ENCODE assay signal across 16 mouse cellular contexts in the genomic region with DNA sequence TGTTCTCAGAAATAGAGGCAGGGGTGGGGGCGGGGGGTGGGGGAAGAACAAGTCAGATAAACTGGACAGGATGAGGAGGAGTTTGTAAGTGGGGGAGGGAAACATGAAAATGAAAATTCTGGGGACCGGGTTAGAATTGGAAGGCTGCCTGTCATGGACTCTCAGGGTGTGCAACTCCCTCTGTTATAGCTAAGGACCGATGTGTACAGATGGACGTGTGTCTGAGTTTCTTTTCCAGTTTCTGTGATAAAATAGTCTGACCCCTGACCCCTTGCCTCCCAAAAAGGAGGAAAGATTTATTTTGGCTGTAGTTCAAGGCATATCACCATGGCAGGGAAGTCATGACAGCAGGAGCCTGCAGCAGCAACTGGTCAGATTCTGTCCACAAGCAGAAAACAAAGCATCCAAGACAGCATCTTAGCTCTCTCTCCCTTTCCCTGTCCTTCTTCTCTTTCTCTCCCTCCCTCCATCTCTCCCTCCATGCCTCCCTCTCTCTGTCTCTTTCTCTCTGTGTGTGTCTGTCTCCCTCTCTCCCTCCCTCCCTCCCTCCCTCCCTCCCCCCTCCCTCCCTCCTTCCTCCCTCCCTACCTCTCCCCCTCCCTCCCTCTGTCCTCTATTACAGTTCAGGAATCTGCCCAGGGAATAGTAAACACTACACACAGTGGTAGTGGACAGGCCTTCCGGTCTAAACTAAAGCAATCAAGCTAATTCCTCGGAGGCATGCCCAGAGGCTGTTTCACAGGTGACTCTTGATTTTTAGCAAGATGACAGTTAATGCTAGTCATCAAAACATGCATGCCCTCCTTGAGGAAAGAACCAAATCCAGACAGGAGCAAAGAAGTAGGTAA.
DNase-seq lines count a peak whose midpoint lies in the region; ATAC-seq and TF ChIP-seq lines count a peak whose summit lies in the region.
"Had no signal": no experiment of that assay in that cellular context is flagged by ENCODE, and none has a peak within 500 bp of the region (broad histone marks: within the 10 kb centered on the region; RNA-seq: fewer than 3 reads in every experiment).

No protein-coding gene starts in this region.

- intact Hi-C loops in heart, adult 2 months (cut with DNase I): no loop called here

- H3K4me1 ChIP-seq in heart, embryonic 13.5 days: peaks cover 16% of the 10 kb centered on the region
- no peaks in the 10 kb centered on the region for H3K4me1 ChIP-seq in heart, adult 2 months (ENCODE audit: control insufficient read depth, insufficient read depth, low read length)
- H3K4me1 ChIP-seq in kidney, postnatal 0 days (replicated peaks; ENCODE audit: insufficient read depth, low read length): no peaks in the 10 kb centered on the region
- peaks cover 13% of the 10 kb centered on the region for H3K4me1 ChIP-seq in embryonic facial prominence, embryonic 10.5 days
- H3K4me1 ChIP-seq in intestine, embryonic 15.5 days (replicated peaks): no peaks in the 10 kb centered on the region
- H3K4me1 ChIP-seq: liver, embryonic 15.5 days had no signal

- ATAC-seq in heart, embryonic 13.5 days (ENCODE audit: extremely low read depth, insufficient number of reproducible peaks, low FRiP score, low TSS enrichment): no peak
- ATAC-seq in kidney, postnatal 0 days (replicated peaks; ENCODE audit: low FRiP score, low read depth): no peak
- ATAC-seq in intestine, embryonic 15.5 days: no peak
- ATAC-seq: forebrain, postnatal 0 days had no signal

- no peak for TF ChIP-seq CTCF in heart, adult 2 months (IDR thresholded peaks at IDR 0.05)
- no peak for TF ChIP-seq CTCF in kidney, postnatal 0 days (IDR thresholded peaks at IDR 0.05; ENCODE audit: low read depth)
- no peak for TF ChIP-seq CTCF in brain, embryonic 14.5 days (IDR thresholded peaks at IDR 0.05; ENCODE audit: borderline replicate concordance, extremely low read depth, insufficient read depth, insufficient read length)

- WGBS in heart, embryonic 13.5 days: 39% methylated on average over 6 of the region's 6 CpGs
- WGBS in heart, adult 2 months: 23% methylated on average over 6 of the region's 6 CpGs
- WGBS in kidney, postnatal 0 days: 18% methylated on average over 6 of the region's 6 CpGs
- 47% methylated on average over 6 of the region's 6 CpGs for WGBS in embryonic facial prominence, embryonic 10.5 days
- 37% methylated on average over 6 of the region's 6 CpGs for WGBS in intestine, embryonic 15.5 days

- H3K27ac ChIP-seq in heart, embryonic 13.5 days (replicated peaks): peak overlapping the region; percentile 45
- no peak overlapping the region for H3K27ac ChIP-seq in heart, adult 2 months
- no peak overlapping the region for H3K27ac ChIP-seq in kidney, postnatal 0 days
- H3K27ac ChIP-seq in embryonic facial prominence, embryonic 10.5 days (replicated peaks): 0 out of 2 replicates have a peak overlapping the region, but pooled peaks have one; percentile 19
- no peak overlapping the region for H3K27ac ChIP-seq in intestine, embryonic 15.5 days
- H3K27ac ChIP-seq: liver, embryonic 15.5 days; midbrain, embryonic 10.5 days had no signal

- H3K4me3 ChIP-seq in heart, embryonic 13.5 days: no peak overlapping the region
- H3K4me3 ChIP-seq in heart, adult 2 months: no peak overlapping the region
- no peak overlapping the region for H3K4me3 ChIP-seq in kidney, postnatal 0 days (replicated peaks; ENCODE audit: low read depth, low read length)
- H3K4me3 ChIP-seq in embryonic facial prominence, embryonic 10.5 days: no peak overlapping the region
- no peak overlapping the region for H3K4me3 ChIP-seq in intestine, embryonic 15.5 days (replicated peaks)
- H3K4me3 ChIP-seq: liver, embryonic 15.5 days; midbrain, embryonic 10.5 days; myocyte had no signal

- H3K4me2 ChIP-seq in heart, embryonic 13.5 days: peak overlapping the region; percentile 46
- peak overlapping the region; percentile 24; the same call in 1 of the 2 replicates for H3K4me2 ChIP-seq in kidney, postnatal 0 days (ENCODE audit: low read length)
- no peak overlapping the region for H3K4me2 ChIP-seq in intestine, embryonic 15.5 days (replicated peaks)
- H3K4me2 ChIP-seq: liver, embryonic 15.5 days had no signal

- H3K9ac ChIP-seq in heart, embryonic 13.5 days: peak overlapping the region; percentile 47; the same call in 1 of the 2 replicates
- H3K9ac ChIP-seq in heart, adult 2 months (ENCODE audit: low read depth, low read length): no peak overlapping the region
- no peak overlapping the region for H3K9ac ChIP-seq in kidney, postnatal 0 days (ENCODE audit: low read depth, low read length)
- no peak overlapping the region for H3K9ac ChIP-seq in intestine, embryonic 15.5 days
- H3K9ac ChIP-seq: forebrain, postnatal 0 days; liver, embryonic 15.5 days had no signal

- no peak for DNase-seq in heart, adult 2 months
- DNase-seq in kidney, postnatal 0 days (ENCODE audit: low spot score): peak; percentile 72
- no peak for DNase-seq in kidney, postnatal 4 days
- DNase-seq in brain, embryonic 14.5 days (ENCODE audit: low read depth): peak; percentile 20
- no peak for DNase-seq in embryonic facial prominence, embryonic 10.5 days (ENCODE audit: low spot score)
- DNase-seq in cerebellum, adult 11-12 months: no peak
- DNase-seq: adrenal gland, postnatal 36 days; cerebellum, postnatal 25 days; forebrain, postnatal 0 days; right cerebral cortex, postnatal 25 days; thymus, postnatal 25 days had no signal

- TF ChIP-seq POLR2A in heart, adult 2 months (IDR thresholded peaks at IDR 0.05; ENCODE audit: insufficient read depth, low read depth, low read length): no peak
- TF ChIP-seq POLR2A in brain, embryonic 14.5 days (IDR thresholded peaks at IDR 0.05; ENCODE audit: borderline replicate concordance, extremely low read depth, insufficient read depth, insufficient read length, poor library complexity, severe bottlenecking): no peak

- no peaks in the 10 kb centered on the region for H3K79me2 ChIP-seq in heart, adult 2 months (replicated peaks; ENCODE audit: control insufficient read depth, insufficient read depth, low read length)

- no peak for TF ChIP-seq EP300 in heart, adult 2 months (IDR thresholded peaks at IDR 0.05; ENCODE audit: insufficient read depth, low read depth, low read length)

- H3K27me3 ChIP-seq in heart, embryonic 13.5 days (replicated peaks): no peaks in the 10 kb centered on the region
- H3K27me3 ChIP-seq in heart, adult 2 months (ENCODE audit: control insufficient read depth, insufficient read depth, low read length): peaks cover 2% of the 10 kb centered on the region; the same call in 1 of the 2 replicates
- H3K27me3 ChIP-seq in kidney, postnatal 0 days (ENCODE audit: insufficient read depth, low read length): no peaks in the 10 kb centered on the region
- no peaks in the 10 kb centered on the region for H3K27me3 ChIP-seq in embryonic facial prominence, embryonic 10.5 days (replicated peaks; ENCODE audit: low read depth, poor library complexity, severe bottlenecking)
- no peaks in the 10 kb centered on the region for H3K27me3 ChIP-seq in intestine, embryonic 15.5 days (replicated peaks)
- H3K27me3 ChIP-seq: liver, embryonic 15.5 days had no signal

- no peaks in the 10 kb centered on the region for H3K36me3 ChIP-seq in heart, embryonic 13.5 days
- H3K36me3 ChIP-seq in heart, adult 2 months (ENCODE audit: control insufficient read depth, insufficient read depth, low read length): no peaks in the 10 kb centered on the region
- no peaks in the 10 kb centered on the region for H3K36me3 ChIP-seq in kidney, postnatal 0 days (ENCODE audit: insufficient read depth, low read length)
- no peaks in the 10 kb centered on the region for H3K36me3 ChIP-seq in embryonic facial prominence, embryonic 10.5 days (replicated peaks)
- no peaks in the 10 kb centered on the region for H3K36me3 ChIP-seq in intestine, embryonic 15.5 days
- H3K36me3 ChIP-seq: liver, embryonic 15.5 days; midbrain, embryonic 10.5 days had no signal

- no peaks in the 10 kb centered on the region for H3K9me3 ChIP-seq in heart, embryonic 13.5 days
- H3K9me3 ChIP-seq in kidney, postnatal 0 days (replicated peaks; ENCODE audit: low read length): no peaks in the 10 kb centered on the region
- H3K9me3 ChIP-seq in embryonic facial prominence, embryonic 10.5 days: no peaks in the 10 kb centered on the region
- no peaks in the 10 kb centered on the region for H3K9me3 ChIP-seq in intestine, embryonic 15.5 days
- H3K9me3 ChIP-seq: liver, embryonic 15.5 days; midbrain, embryonic 10.5 days had no signal

Comparison
In these comparisons a context has a peak if more than half of its experiments do, and no peak if none do; other contexts are left out.
1. H3K27ac ChIP-seq: peak in heart, embryonic 13.5 days (single experiment) and embryonic facial prominence, embryonic 10.5 days (single experiment); none in heart, adult 2 months (single experiment), kidney, postnatal 0 days (single experiment) and intestine, embryonic 15.5 days (single experiment).
2. DNase-seq: peak in kidney, postnatal 0 days (single experiment) and brain, embryonic 14.5 days (single experiment); none in heart, adult 2 months (0 of 2), kidney, postnatal 4 days (0 of 2), embryonic facial prominence, embryonic 10.5 days (single experiment) and cerebellum, adult 11-12 months (single experiment).